Mouse (Mus musculus) ES-Bruce4 (cell line): ENCODE results near the gene Mterf2. TPM values are rescaled to one million over a fixed set of nuclear protein-coding genes. Genes with fewer than 3 reads are reported as not detected.

ENCODE experiments used
- H3K27ac ChIP-seq: 2 replicates; pipeline ENCODE4 v1.5.1; 2012; ENCODE audit warnings: low read length, inconsistent platforms; ENCODE audit not compliant: insufficient read depth
- H3K27me3 ChIP-seq: 2 replicates; pipeline ENCODE4 v1.6.1; 2012; ENCODE audit warnings: mild to moderate bottlenecking, low read length, inconsistent platforms; ENCODE audit not compliant: control insufficient read depth, poor library complexity, insufficient read depth, severe bottlenecking
- H3K36me3 ChIP-seq: 2 replicates; pipeline ENCODE4 v1.6.1; 2012; ENCODE audit warnings: inconsistent platforms, mild to moderate bottlenecking, low read length, moderate library complexity; ENCODE audit not compliant: control insufficient read depth, poor library complexity, insufficient read depth, severe bottlenecking
- H3K4me1 ChIP-seq: one replicate; pipeline ENCODE4 v1.8.1; 2011; ENCODE audit warnings: low read length; ENCODE audit not compliant: control insufficient read depth, insufficient read depth
- H3K4me3 ChIP-seq: 2 replicates; pipeline ENCODE4 v1.5.1; 2011; ENCODE audit warnings: low read depth, mild to moderate bottlenecking, low read length
- H3K9ac ChIP-seq: 2 replicates; pipeline ENCODE4 v1.6.1; 2012; ENCODE audit warnings: low read depth, mild to moderate bottlenecking, inconsistent platforms; ENCODE audit not compliant: poor library complexity, severe bottlenecking
- H3K9me3 ChIP-seq: replicated peaks from 2 replicates; pipeline ENCODE4 v1.6.1; 2012; ENCODE audit warnings: mild to moderate bottlenecking, low read length, inconsistent platforms; ENCODE audit not compliant: control insufficient read depth, poor library complexity, insufficient read depth, severe bottlenecking
- CTCF ChIP-seq: IDR thresholded peaks from one replicate; pipeline ENCODE4 v1.8.1; 2011; ENCODE audit warnings: low read depth, low read length
- EP300 ChIP-seq: IDR thresholded peaks from 2 replicates; pipeline ENCODE4 v1.6.1; 2011; ENCODE audit warnings: low read depth, low read length; ENCODE audit not compliant: insufficient read depth
- POLR2A ChIP-seq: IDR thresholded peaks from one replicate; pipeline ENCODE4 v1.8.1; 2011; ENCODE audit warnings: low read length; ENCODE audit not compliant: insufficient read depth
- polyA plus RNA-seq: library from polyadenylated mRNA; stranded (reverse); fragments of >200 nt; gene quantifications from 2 replicates; pipeline ENCODE4 v1.2.4, GENCODE M21; 2011; ENCODE audit warnings: low read depth; ENCODE audit not compliant: missing spikeins, insufficient read depth, insufficient read length

Gene Mterf2
- polyA plus RNA-seq, 1 experiment, result 17.3 TPM

DNA sequence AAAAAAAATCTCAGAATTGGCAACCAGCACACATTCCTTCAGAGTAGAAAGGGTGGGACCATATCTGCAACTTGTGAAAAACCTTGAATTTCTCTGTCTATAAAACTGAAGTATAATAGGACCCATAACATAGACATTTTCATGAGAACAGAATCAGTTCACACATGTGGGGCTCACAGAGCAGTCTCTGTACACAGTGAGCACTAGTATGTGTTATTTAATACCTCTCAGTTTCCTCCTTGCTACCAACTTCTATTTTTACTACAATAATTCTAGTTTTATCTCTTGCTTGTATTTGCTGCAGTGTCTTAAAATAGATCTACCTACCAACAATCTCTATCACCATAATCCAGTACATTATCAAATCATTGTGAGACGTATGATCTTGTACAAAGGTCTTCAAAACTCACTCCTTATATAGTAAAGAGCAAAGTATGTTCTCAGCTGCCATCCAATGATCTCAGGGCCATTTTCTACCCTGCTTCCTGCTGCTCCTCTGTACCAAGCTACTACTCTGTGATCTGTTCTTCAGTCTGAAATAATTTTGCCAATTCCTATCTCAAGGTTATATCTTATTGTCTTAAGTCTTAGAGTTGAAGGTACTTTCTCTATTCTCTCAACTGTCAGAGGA, 32.3 kb upstream of the Mterf2 start:
- Histone ChIP-seq H3K36me3 (no peaks in the 10 kb centered on the region), H3K4me3 (no peak overlapping the region), H3K9me3 (no peaks in the 10 kb centered on the region), H3K4me1 (no peaks in the 10 kb centered on the region), H3K9ac (no peak overlapping the region), H3K27ac (no peak overlapping the region), H3K27me3 (no peaks in the 10 kb centered on the region)
- TF ChIP-seq POLR2A (no peak), EP300 (no peak), CTCF (no peak)

- no peak for TF ChIP-seq CTCF
- no peak for TF ChIP-seq EP300
- TF ChIP-seq POLR2A, result no peak
- Histone ChIP-seq H3K4me1 (no peaks in the 10 kb centered on the region), H3K4me3 (no peak overlapping the region)
These were observed 29.6 kb upstream of the Mterf2 start for GRCm38 (mm10) chr10:85157451-85157850.

DNA sequence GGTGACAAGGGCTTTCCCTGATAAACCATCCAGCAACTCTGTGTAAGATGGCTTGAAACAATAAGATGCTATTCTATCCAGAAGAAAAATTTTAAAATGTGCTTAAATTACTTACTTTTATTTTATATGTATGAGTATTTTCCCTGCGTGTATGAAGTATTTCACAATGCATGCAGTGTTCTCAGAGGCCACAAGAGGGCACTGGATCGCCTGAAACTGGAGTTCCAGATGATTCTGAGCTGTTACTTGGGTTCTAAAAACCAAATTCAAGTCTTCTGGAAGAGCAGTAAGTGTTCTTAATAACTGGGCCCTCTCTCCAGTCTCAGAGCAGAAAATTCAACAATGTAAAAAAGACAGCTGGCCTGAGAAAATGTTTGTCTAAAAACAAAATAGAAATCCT, 26.4 kb upstream of the Mterf2 start:
- no peak overlapping the region for H3K27ac ChIP-seq

More at GRCm38 (mm10) chr10:85157451-85157850, 29.6 kb upstream of the Mterf2 start:
- no peak overlapping the region for H3K9ac ChIP-seq
- no peak overlapping the region for H3K27ac ChIP-seq
- H3K27me3 ChIP-seq, result no peaks in the 10 kb centered on the region
- no peaks in the 10 kb centered on the region for H3K9me3 ChIP-seq
- H3K36me3 ChIP-seq, result peaks cover 4% of the 10 kb centered on the region

GRCm38 (mm10) chr10:85149226-85149625, 21.4 kb upstream of the Mterf2 start:
- Histone ChIP-seq H3K27me3 (no peaks in the 10 kb centered on the region), H3K27ac (no peak overlapping the region), H3K36me3 (peaks cover 17% of the 10 kb centered on the region), H3K4me3 (no peak overlapping the region), H3K9ac (no peak overlapping the region), H3K9me3 (no peaks in the 10 kb centered on the region), H3K4me1 (no peaks in the 10 kb centered on the region)
- no peak for TF ChIP-seq POLR2A
- TF ChIP-seq CTCF, result no peak
- TF ChIP-seq EP300, result no peak

More for the DNA sequence above, 26.4 kb upstream of the Mterf2 start:
- Histone ChIP-seq H3K4me3 (no peak overlapping the region), H3K9me3 (no peaks in the 10 kb centered on the region), H3K4me1 (no peaks in the 10 kb centered on the region), H3K36me3 (peaks cover 7% of the 10 kb centered on the region), H3K9ac (no peak overlapping the region), H3K27me3 (no peaks in the 10 kb centered on the region)
- TF ChIP-seq EP300 (no peak), CTCF (peak; percentile 8)

- no peaks in the 10 kb centered on the region for H3K27me3 ChIP-seq
- H3K27ac ChIP-seq, result no peak overlapping the region
- H3K9ac ChIP-seq, result no peak overlapping the region
- H3K4me1 ChIP-seq, result no peaks in the 10 kb centered on the region
- no peak overlapping the region for H3K4me3 ChIP-seq
- no peaks in the 10 kb centered on the region for H3K9me3 ChIP-seq
- TF ChIP-seq CTCF, result no peak
- TF ChIP-seq EP300, result no peak
- TF ChIP-seq POLR2A, result no peak
- H3K36me3 ChIP-seq, result peaks cover 13% of the 10 kb centered on the region
These were observed 18.5 kb upstream of the Mterf2 start for GRCm38 (mm10) chr10:85146282-85146681.

DNA sequence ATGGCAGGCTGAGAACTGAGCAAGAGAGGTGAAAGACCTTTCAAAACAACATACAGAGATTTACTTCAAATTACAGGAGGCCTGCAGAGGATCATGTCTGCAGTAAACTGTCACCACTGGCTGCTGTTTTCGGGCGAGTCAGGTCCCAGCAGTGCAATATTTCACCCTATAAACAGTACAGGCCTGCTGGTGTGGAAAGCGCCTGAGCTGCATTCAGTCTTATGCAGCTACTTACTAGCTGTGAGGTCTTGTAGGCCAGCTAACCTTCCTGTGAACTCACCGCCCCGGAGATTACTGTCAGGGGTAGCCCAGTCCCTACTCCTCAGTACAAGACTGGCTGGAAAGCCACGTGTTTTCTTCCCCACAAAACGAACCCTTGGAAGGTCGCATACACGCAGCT, 13.6 kb upstream of the Mterf2 start:
- Histone ChIP-seq H3K27ac (no peak overlapping the region), H3K27me3 (no peaks in the 10 kb centered on the region), H3K4me3 (no peak overlapping the region), H3K9ac (no peak overlapping the region), H3K36me3 (peaks cover 7% of the 10 kb centered on the region; the same call in 1 of the 2 replicates), H3K4me1 (no peaks in the 10 kb centered on the region), H3K9me3 (no peaks in the 10 kb centered on the region)
- TF ChIP-seq POLR2A, result no peak
- TF ChIP-seq EP300, result no peak
- no peak for TF ChIP-seq CTCF
